ENCODE assay signal across 24 mouse cellular contexts in genomic region chr14:7886008-7886407, GRCm38 (mm10).
DNase-seq lines count a peak whose midpoint lies in the region; ATAC-seq lines count a peak whose summit lies in the region.
"Had no signal": no experiment of that assay in that cellular context is flagged by ENCODE, and none has a peak within 500 bp of the region (broad histone marks: within the 10 kb centered on the region; RNA-seq: fewer than 3 reads in every experiment).

No protein-coding gene starts in this region.

- no peak overlapping the region for H3K4me3 ChIP-seq in hindbrain, embryonic 15.5 days
- H3K4me3 ChIP-seq in hindbrain, embryonic 10.5 days, result no peak overlapping the region
- no peak overlapping the region for H3K4me3 ChIP-seq in neural tube, embryonic 13.5 days
- H3K4me3 ChIP-seq: erythroblast, embryonic 14.5 days; forebrain, embryonic 13.5 days; layer of hippocampus, adult 2 months; left cerebral cortex, adult 2 months; liver, embryonic 12.5 days; megakaryocyte, embryonic 14.5 days; midbrain, embryonic 13.5 days had no signal

- H3K36me3 ChIP-seq in hindbrain, embryonic 15.5 days, result peaks cover 45% of the 10 kb centered on the region
- peaks cover 77% of the 10 kb centered on the region for H3K36me3 ChIP-seq in hindbrain, embryonic 10.5 days
- H3K36me3 ChIP-seq in neural tube, embryonic 13.5 days, result peaks cover 65% of the 10 kb centered on the region

- ATAC-seq in hindbrain, embryonic 15.5 days (ENCODE audit: low FRiP score, low read depth), result no peak
- ATAC-seq in neural tube, embryonic 13.5 days (ENCODE audit: low read depth), result no peak
- ATAC-seq: forebrain, embryonic 13.5 days; liver, embryonic 12.5 days; liver, postnatal 0 days; midbrain, embryonic 13.5 days had no signal

- H3K9me3 ChIP-seq in hindbrain, embryonic 15.5 days, result no peaks in the 10 kb centered on the region
- no peaks in the 10 kb centered on the region for H3K9me3 ChIP-seq in hindbrain, embryonic 10.5 days
- no peaks in the 10 kb centered on the region for H3K9me3 ChIP-seq in neural tube, embryonic 13.5 days
- H3K9me3 ChIP-seq: forebrain, embryonic 13.5 days; liver, embryonic 12.5 days; megakaryocyte, embryonic 14.5 days; midbrain, embryonic 13.5 days had no signal

- DNase-seq in hindbrain, embryonic 10.5 days (ENCODE audit: low spot score), result no peak
- no peak for DNase-seq in neural tube, embryonic 10.5 days (ENCODE audit: extremely low spot score, low spot score)
- peak; percentile 41 for DNase-seq in lung, postnatal 36 days
- DNase-seq in frontal cortex, postnatal 36 days (ENCODE audit: low spot score in 2 of 2), result no peak
- DNase-seq: adrenal gland, postnatal 25 days; B cell, adult 2 months; cerebellum, adult 11-12 months; gastrocnemius, postnatal 25 days; heart, adult 18-20 months; heart, postnatal 4 days; kidney, adult 18-20 months; kidney, postnatal 36 days; liver, postnatal 0 days; right cerebral cortex, postnatal 4 days had no signal

- peak overlapping the region; percentile 53; the same call in 1 of the 2 replicates for H3K27ac ChIP-seq in hindbrain, embryonic 15.5 days (replicated peaks)
- no peak overlapping the region for H3K27ac ChIP-seq in hindbrain, embryonic 10.5 days
- peak overlapping the region; percentile 59 for H3K27ac ChIP-seq in neural tube, embryonic 13.5 days (replicated peaks)
- H3K27ac ChIP-seq: left cerebral cortex, adult 2 months; liver, embryonic 12.5 days; midbrain, embryonic 13.5 days had no signal

- no peaks in the 10 kb centered on the region for H3K27me3 ChIP-seq in hindbrain, embryonic 15.5 days
- H3K27me3 ChIP-seq in hindbrain, embryonic 10.5 days (ENCODE audit: insufficient read depth, poor library complexity, severe bottlenecking), result no peaks in the 10 kb centered on the region
- no peaks in the 10 kb centered on the region for H3K27me3 ChIP-seq in neural tube, embryonic 13.5 days
- H3K27me3 ChIP-seq: forebrain, embryonic 13.5 days; liver, embryonic 12.5 days; midbrain, embryonic 13.5 days had no signal

- peaks cover 29% of the 10 kb centered on the region for H3K4me1 ChIP-seq in hindbrain, embryonic 15.5 days (replicated peaks)
- peaks cover 6% of the 10 kb centered on the region; the same call in 1 of the 2 replicates for H3K4me1 ChIP-seq in hindbrain, embryonic 10.5 days (replicated peaks)
- peaks cover 42% of the 10 kb centered on the region for H3K4me1 ChIP-seq in neural tube, embryonic 13.5 days (replicated peaks)

- no peak overlapping the region for H3K4me2 ChIP-seq in hindbrain, embryonic 15.5 days
- no peak overlapping the region for H3K4me2 ChIP-seq in neural tube, embryonic 13.5 days
- H3K4me2 ChIP-seq: forebrain, embryonic 13.5 days; heart, embryonic 11.5 days; liver, embryonic 12.5 days; midbrain, embryonic 13.5 days had no signal

- WGBS in hindbrain, embryonic 15.5 days, result 80% methylated on average over 6 of the region's 6 CpGs
- WGBS in hindbrain, embryonic 10.5 days, result 90% methylated on average over 6 of the region's 6 CpGs
- WGBS in neural tube, embryonic 13.5 days, result 89% methylated on average over 6 of the region's 6 CpGs

- no peak overlapping the region for H3K9ac ChIP-seq in hindbrain, embryonic 15.5 days
- no peak overlapping the region for H3K9ac ChIP-seq in neural tube, embryonic 13.5 days
- H3K9ac ChIP-seq: forebrain, embryonic 13.5 days; liver, embryonic 12.5 days; liver, postnatal 0 days; midbrain, embryonic 13.5 days had no signal
